Mouse (Mus musculus): ENCODE measurements around the gene Tbata. TPM values are rescaled to one million over a fixed set of nuclear protein-coding genes. Genes with fewer than 3 reads are reported as not detected.

Tbata gene
- total RNA-seq, 1 experiment: not detected

GRCm38 (mm10) chr10:61174711-61175441 lies 3.1 kb downstream of the Tbata start:
- DNase-seq (ENCODE audit: low read depth, low spot score): no peak
- no peak overlapping the region for H3K4me3 ChIP-seq (ENCODE audit: insufficient read depth in 1 of 2, low read depth in 1 of 2, low read length in 2 of 2, poor library complexity in 1 of 2, severe bottlenecking in 1 of 2)
- in situ Hi-C loops (cut with MboI; ENCODE audit: low sequenced_read_pairs in 2 of 2, unreplicated experiment in 2 of 2): no loop called here
- peaks cover 2 to 7% of the 10 kb centered on the region in 2 experiments; a peak in 2 of 4 replicates for H3K4me1 ChIP-seq (ENCODE audit: control insufficient read depth in 2 of 2, insufficient read depth in 2 of 2, low read length in 2 of 2, poor library complexity in 1 of 2)
- TF ChIP-seq CHD2 (IDR thresholded peaks at IDR 0.05; ENCODE audit: low read depth, low read length): no peak
- peak; percentile 82 for TF ChIP-seq ZNF384 (IDR thresholded peaks at IDR 0.05; ENCODE audit: low read depth, low read length)
- H3K27ac ChIP-seq (ENCODE audit: insufficient read depth, low read depth, low read length, poor library complexity, severe bottlenecking): no peak overlapping the region
- H3K9me3 ChIP-seq (ENCODE audit: control insufficient read depth, insufficient read depth, low read depth, low read length): no peaks in the 10 kb centered on the region
- no peaks in the 10 kb centered on the region for H3K36me3 ChIP-seq (ENCODE audit: control insufficient read depth, insufficient read depth, low read length, poor library complexity, severe bottlenecking)
- no peak overlapping the region for H3K9ac ChIP-seq (ENCODE audit: insufficient read depth, low read depth, low read length, poor library complexity, severe bottlenecking)

- Histone ChIP-seq H3K36me3 (ENCODE audit: control insufficient read depth, insufficient read depth, low read length, poor library complexity, severe bottlenecking) (no peaks in the 10 kb centered on the region), H3K4me1 (ENCODE audit: control insufficient read depth in 2 of 2, insufficient read depth in 2 of 2, low read length in 2 of 2, poor library complexity in 1 of 2) (peaks cover 2 to 7% of the 10 kb centered on the region in 2 experiments; a peak in 2 of 4 replicates), H3K27ac (ENCODE audit: insufficient read depth, low read depth, low read length, poor library complexity, severe bottlenecking) (no peak overlapping the region), H3K4me3 (ENCODE audit: insufficient read depth in 1 of 2, low read depth in 1 of 2, low read length in 2 of 2, poor library complexity in 1 of 2, severe bottlenecking in 1 of 2) (peak overlapping the region in 1 of 2 experiments; percentile 44; a peak in 2 of 4 replicates), H3K9ac (ENCODE audit: insufficient read depth, low read depth, low read length, poor library complexity, severe bottlenecking) (peak overlapping the region; percentile 48; the same call in 1 of the 2 replicates), H3K9me3 (ENCODE audit: control insufficient read depth, insufficient read depth, low read depth, low read length) (no peaks in the 10 kb centered on the region)
- TF ChIP-seq HCFC1 (IDR thresholded peaks at IDR 0.05; ENCODE audit: borderline replicate concordance, insufficient read depth, low read length) (no peak), ZC3H11A (IDR thresholded peaks at IDR 0.05; ENCODE audit: borderline replicate concordance, low read depth, low read length) (0 out of 2 replicates have a peak, but pooled peaks have one; percentile 10)
- in situ Hi-C loops (cut with MboI; ENCODE audit: low sequenced_read_pairs in 2 of 2, unreplicated experiment in 2 of 2): no loop called here
- peak; percentile 71 for DNase-seq (ENCODE audit: low read depth, low spot score)
Observed at GRCm38 (mm10) chr10:61175442-61176204, 3.9 kb downstream of the Tbata start.

GRCm38 (mm10) chr10:61176221-61176790 lies 4.6 kb downstream of the Tbata start:
- Histone ChIP-seq H3K9ac (ENCODE audit: insufficient read depth, low read depth, low read length, poor library complexity, severe bottlenecking) (no peak overlapping the region), H3K27ac (ENCODE audit: insufficient read depth, low read depth, low read length, poor library complexity, severe bottlenecking) (no peak overlapping the region), H3K4me3 (ENCODE audit: insufficient read depth in 1 of 2, low read depth in 1 of 2, low read length in 2 of 2, poor library complexity in 1 of 2, severe bottlenecking in 1 of 2) (no peak overlapping the region), H3K9me3 (ENCODE audit: control insufficient read depth, insufficient read depth, low read depth, low read length) (no peaks in the 10 kb centered on the region), H3K4me1 (ENCODE audit: control insufficient read depth in 2 of 2, insufficient read depth in 2 of 2, low read length in 2 of 2, poor library complexity in 1 of 2) (peaks cover 2 to 7% of the 10 kb centered on the region in 2 experiments; a peak in 2 of 4 replicates), H3K36me3 (ENCODE audit: control insufficient read depth, insufficient read depth, low read length, poor library complexity, severe bottlenecking) (no peaks in the 10 kb centered on the region)
- no peak for DNase-seq (ENCODE audit: low read depth, low spot score)
- in situ Hi-C loops (cut with MboI; ENCODE audit: low sequenced_read_pairs in 2 of 2, unreplicated experiment in 2 of 2): no loop called here
- TF ChIP-seq HCFC1 (IDR thresholded peaks at IDR 0.05; ENCODE audit: borderline replicate concordance, insufficient read depth, low read length): no peak
- TF ChIP-seq MAFK (IDR thresholded peaks at IDR 0.05; ENCODE audit: insufficient read depth, low read depth, low read length): no peak
- no peak for TF ChIP-seq ZNF384 (IDR thresholded peaks at IDR 0.05; ENCODE audit: low read depth, low read length)
- no peak for TF ChIP-seq ZC3H11A (IDR thresholded peaks at IDR 0.05; ENCODE audit: borderline replicate concordance, low read depth, low read length)
- no peak for TF ChIP-seq CHD2 (IDR thresholded peaks at IDR 0.05; ENCODE audit: low read depth, low read length)

GRCm38 (mm10) chr10:61177751-61178150 lies 6.0 kb downstream of the Tbata start:
- in situ Hi-C loops (cut with MboI; ENCODE audit: low sequenced_read_pairs in 2 of 2, unreplicated experiment in 2 of 2): no loop called here
- H3K9ac ChIP-seq (ENCODE audit: insufficient read depth, low read depth, low read length, poor library complexity, severe bottlenecking): no peak overlapping the region
- H3K4me1 ChIP-seq (ENCODE audit: control insufficient read depth in 2 of 2, insufficient read depth in 2 of 2, low read length in 2 of 2, poor library complexity in 1 of 2): peaks cover 2 to 7% of the 10 kb centered on the region in 2 experiments; a peak in 2 of 4 replicates
- no peak overlapping the region for H3K4me3 ChIP-seq (ENCODE audit: insufficient read depth in 1 of 2, low read depth in 1 of 2, low read length in 2 of 2, poor library complexity in 1 of 2, severe bottlenecking in 1 of 2)
- H3K9me3 ChIP-seq (ENCODE audit: control insufficient read depth, insufficient read depth, low read depth, low read length): no peaks in the 10 kb centered on the region
- no peak overlapping the region for H3K27ac ChIP-seq (ENCODE audit: insufficient read depth, low read depth, low read length, poor library complexity, severe bottlenecking)
- TF ChIP-seq MAFK (IDR thresholded peaks at IDR 0.05; ENCODE audit: insufficient read depth, low read depth, low read length) (no peak), HCFC1 (IDR thresholded peaks at IDR 0.05; ENCODE audit: borderline replicate concordance, insufficient read depth, low read length) (no peak), CHD2 (IDR thresholded peaks at IDR 0.05; ENCODE audit: low read depth, low read length) (no peak), ZNF384 (IDR thresholded peaks at IDR 0.05; ENCODE audit: low read depth, low read length) (no peak), ZC3H11A (IDR thresholded peaks at IDR 0.05; ENCODE audit: borderline replicate concordance, low read depth, low read length) (no peak)
- DNase-seq (ENCODE audit: low read depth, low spot score): no peak
- H3K36me3 ChIP-seq (ENCODE audit: control insufficient read depth, insufficient read depth, low read length, poor library complexity, severe bottlenecking): no peaks in the 10 kb centered on the region
